Mouse (Mus musculus) midbrain, postnatal 0 days (tissue): ENCODE measurements around the gene Dlx4. TPM values are rescaled to one million over a fixed set of nuclear protein-coding genes. Genes with fewer than 3 reads are reported as not detected.

Source experiments
- ATAC-seq: fragments of 200-750 bp; cut with Nextera tagmentation; 2 replicates; pipeline ENCODE4 v1.8.0; 2017; ENCODE audit warnings: moderate number of reproducible peaks, mild to moderate bottlenecking, moderate TSS enrichment, moderate library complexity; ENCODE audit not compliant: low FRiP score
- DNase-seq: peaks from one replicate; pipeline ENCODE4 v3.0.0-alpha.2; 2015; ENCODE audit warnings: low spot score
- H3K27ac ChIP-seq: fragments of 300-500 bp; sonication (generic); 2 replicates; pipeline ENCODE4 v1.5.1; 2014; ENCODE audit warnings: low read depth, mild to moderate bottlenecking, low read length, mixed read lengths
- H3K27me3 ChIP-seq: fragments of 300-500 bp; sonication (generic); 2 replicates; pipeline ENCODE4 v1.6.1; 2014; ENCODE audit warnings: low read length, control low read depth, mixed read lengths; ENCODE audit not compliant: insufficient read depth
- H3K36me3 ChIP-seq: fragments of 300-500 bp; sonication (generic); 2 replicates; pipeline ENCODE4 v1.6.1; 2014; ENCODE audit warnings: low read length, control low read depth, mixed read lengths; ENCODE audit not compliant: insufficient read depth
- H3K4me1 ChIP-seq: fragments of 300-500 bp; sonication (generic); 2 replicates; pipeline ENCODE4 v1.6.1; 2014; ENCODE audit warnings: mild to moderate bottlenecking, control low read depth, antibody characterized with exemption, low read length, mixed read lengths; ENCODE audit not compliant: insufficient read depth
- H3K4me2 ChIP-seq: fragments of 300-500 bp; sonication (generic); 2 replicates; pipeline ENCODE4 v1.6.1; 2014; ENCODE audit warnings: low read depth, mild to moderate bottlenecking, low read length, mixed read lengths; ENCODE audit not compliant: poor library complexity, severe bottlenecking
- H3K4me3 ChIP-seq: fragments of 300-500 bp; sonication (generic); 2 replicates; pipeline ENCODE4 v1.5.1; 2014; ENCODE audit warnings: low read depth, mild to moderate bottlenecking, low read length, moderate library complexity
- H3K9ac ChIP-seq: fragments of 300-500 bp; sonication (generic); replicated peaks from 2 replicates; pipeline ENCODE4 v1.6.1; 2014; ENCODE audit warnings: mild to moderate bottlenecking, low read length, moderate library complexity, mixed read lengths; ENCODE audit not compliant: poor library complexity, severe bottlenecking
- H3K9me3 ChIP-seq: fragments of 300-500 bp; sonication (generic); 2 replicates; pipeline ENCODE4 v1.6.1; 2016; ENCODE audit warnings: low read length, control low read depth
- CTCF ChIP-seq: IDR thresholded peaks from 2 replicates; pipeline ENCODE4 v1.5.1; 2016; ENCODE audit warnings: antibody characterized with exemption, mild to moderate bottlenecking
- WGBS: fragments of 180-500 bp; shearing (Covaris S2); extraction: QIAGEN DNeasy Blood & Tissue Kit; methylation state at CpG from one replicate; pipeline ENCODE4 v1.1.7; 2014; 5-methylcytosine and 5-hydroxymethylcytosine counted together
- polyA plus RNA-seq: library from polyadenylated mRNA; unstranded; fragments of >200 nt; fragmentation: Nextera tagmentation; extraction: Ambion mirVana; gene quantifications from 2 replicates; pipeline ENCODE4 v1.2.1, GENCODE M21; 2015
- total RNA-seq: library from RNA; depleted of rRNA; stranded (reverse); fragments of >200 nt; gene quantifications from 2 replicates; pipeline ENCODE4 v1.2.3, GENCODE M21; 2014

Dlx4 gene
- total and polyA plus RNA-seq, 2 experiments from 2014 or later = 0.51 to 0.60 TPM

- Histone ChIP-seq H3K36me3 (no peaks in the 10 kb centered on the region), H3K27me3 (no peaks in the 10 kb centered on the region)
- WGBS = 72% methylated on average over 6 of the region's 6 CpGs
Observed at GRCm38 (mm10) chr11:95104266-95104665, 41.8 kb downstream of the Dlx4 start.

DNA sequence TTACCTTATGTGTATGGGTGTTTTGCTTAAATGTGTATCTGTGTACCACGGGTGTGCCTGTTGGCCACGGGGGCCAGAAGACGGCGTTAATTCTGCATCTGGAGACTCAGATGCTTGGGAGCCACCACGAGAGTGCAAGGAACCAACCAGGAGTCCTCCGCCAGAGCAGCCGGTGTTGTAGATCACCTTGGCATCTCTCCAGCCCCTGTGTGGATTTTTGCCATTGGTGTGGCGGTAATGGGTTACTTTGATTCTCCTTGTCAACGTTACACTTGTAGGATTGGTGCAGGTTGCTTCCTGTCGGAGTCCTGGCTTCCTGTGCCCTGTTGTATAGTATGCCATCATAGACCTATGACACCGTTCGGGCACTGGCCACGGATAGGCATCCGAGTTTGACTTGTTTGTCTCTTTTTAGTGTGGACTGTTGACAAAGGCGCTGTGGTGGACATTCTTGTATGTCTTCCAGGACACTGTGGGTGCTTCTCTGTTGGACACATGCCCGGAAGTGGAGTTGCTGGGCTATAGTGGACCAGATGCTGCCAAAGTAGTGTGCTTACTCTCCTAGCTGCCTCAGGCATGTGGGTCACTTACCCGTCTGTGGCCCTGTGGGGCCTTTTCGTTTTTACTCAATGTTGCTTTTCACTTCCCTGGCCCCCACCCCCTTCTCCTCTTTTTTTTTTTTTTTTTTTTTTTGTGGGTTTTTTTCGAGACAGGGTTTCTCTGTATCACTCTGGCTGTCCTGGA is 43.7 kb downstream of the Dlx4 start:
- ATAC-seq = no peak
- Histone ChIP-seq H3K4me2 (no peak overlapping the region), H3K36me3 (no peaks in the 10 kb centered on the region), H3K9me3 (no peaks in the 10 kb centered on the region), H3K9ac (no peak overlapping the region), H3K4me3 (no peak overlapping the region), H3K4me1 (no peaks in the 10 kb centered on the region), H3K27me3 (no peaks in the 10 kb centered on the region), H3K27ac (no peak overlapping the region)
- peak; percentile 55 for DNase-seq
- no peak for TF ChIP-seq CTCF
- 89% methylated on average over 19 of the region's 19 CpGs for WGBS

More at GRCm38 (mm10) chr11:95104266-95104665, 41.8 kb downstream of the Dlx4 start:
- H3K27ac ChIP-seq = no peak overlapping the region
- no peak overlapping the region for H3K4me2 ChIP-seq
- no peak overlapping the region for H3K4me3 ChIP-seq
- H3K4me1 ChIP-seq = no peaks in the 10 kb centered on the region
- TF ChIP-seq CTCF = no peak
- no peak for DNase-seq
- no peak for ATAC-seq
- H3K9ac ChIP-seq = no peak overlapping the region
- H3K9me3 ChIP-seq = no peaks in the 10 kb centered on the region

DNA sequence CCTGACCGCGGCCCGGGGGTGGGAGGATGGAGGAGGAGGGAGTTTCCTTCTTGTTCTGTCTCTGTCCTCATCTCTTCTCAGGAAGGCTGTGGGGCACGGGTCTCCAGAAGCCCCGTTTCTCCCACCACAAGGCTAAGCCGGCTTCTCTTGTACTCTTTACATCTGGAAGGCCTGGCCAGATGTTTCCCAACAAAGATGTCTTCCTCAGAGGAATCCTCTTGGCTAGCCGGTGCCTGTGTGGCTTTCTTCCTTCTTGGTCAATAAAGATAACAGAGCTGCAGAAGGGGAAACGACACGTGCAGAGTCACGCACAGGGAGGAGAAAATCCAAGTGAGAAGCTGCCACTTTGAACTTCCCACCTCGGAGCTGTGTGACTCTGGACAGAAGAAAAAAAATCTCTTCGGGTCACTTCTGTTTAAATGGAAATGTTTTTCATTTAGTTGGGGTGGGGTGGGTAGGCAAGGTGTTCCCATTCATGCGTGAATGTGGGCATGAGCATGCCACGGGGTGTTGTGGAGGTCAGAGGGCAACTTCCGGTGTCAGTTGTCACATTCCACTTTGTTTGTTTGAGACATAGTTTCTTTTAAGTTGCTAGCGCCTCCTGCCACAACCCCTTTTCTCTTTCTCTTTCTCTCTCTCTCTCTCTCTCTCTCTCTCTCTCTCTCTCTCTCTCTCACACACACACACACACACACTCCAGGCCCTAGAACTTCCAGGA is 44.8 kb downstream of the Dlx4 start:
- H3K27me3 ChIP-seq = no peaks in the 10 kb centered on the region
- H3K27ac ChIP-seq = no peak overlapping the region
- no peaks in the 10 kb centered on the region for H3K4me1 ChIP-seq
- no peak for TF ChIP-seq CTCF
- no peak overlapping the region for H3K4me2 ChIP-seq
- H3K9me3 ChIP-seq = no peaks in the 10 kb centered on the region
- no peak overlapping the region for H3K9ac ChIP-seq
- no peaks in the 10 kb centered on the region for H3K36me3 ChIP-seq
- no peak for ATAC-seq
- H3K4me3 ChIP-seq = no peak overlapping the region
- no peak for DNase-seq
- WGBS = 23% methylated on average over 16 of the region's 16 CpGs

GRCm38 (mm10) chr11:95100393-95100792 is 45.7 kb downstream of the Dlx4 start:
- no peak for ATAC-seq
- 41% methylated on average over 3 of the region's 3 CpGs for WGBS
- no peak overlapping the region for H3K4me3 ChIP-seq
- no peak for DNase-seq
- no peak overlapping the region for H3K4me2 ChIP-seq
- H3K27me3 ChIP-seq = no peaks in the 10 kb centered on the region
- H3K36me3 ChIP-seq = no peaks in the 10 kb centered on the region
- TF ChIP-seq CTCF = no peak
- H3K27ac ChIP-seq = no peak overlapping the region
- no peaks in the 10 kb centered on the region for H3K9me3 ChIP-seq
- H3K9ac ChIP-seq = no peak overlapping the region
- H3K4me1 ChIP-seq = no peaks in the 10 kb centered on the region

- Histone ChIP-seq H3K27me3 (no peaks in the 10 kb centered on the region), H3K9ac (no peak overlapping the region), H3K4me3 (no peak overlapping the region), H3K9me3 (no peaks in the 10 kb centered on the region), H3K4me1 (no peaks in the 10 kb centered on the region), H3K36me3 (no peaks in the 10 kb centered on the region), H3K27ac (no peak overlapping the region), H3K4me2 (no peak overlapping the region)
- ATAC-seq (no peak), DNase-seq (no peak)
- no peak for TF ChIP-seq CTCF
- WGBS = 68% methylated on average over 5 of the region's 5 CpGs
Observed at GRCm38 (mm10) chr11:95098346-95099095, 47.5 kb downstream of the Dlx4 start.
